Mouse (Mus musculus): ENCODE measurements around the gene Foxo3. TPM values are rescaled to one million over a fixed set of nuclear protein-coding genes. Genes with fewer than 3 reads are reported as not detected.

The Foxo3 gene
- polyA plus RNA-seq, 1 experiment from 2014 or later = 8.0 TPM

DNA sequence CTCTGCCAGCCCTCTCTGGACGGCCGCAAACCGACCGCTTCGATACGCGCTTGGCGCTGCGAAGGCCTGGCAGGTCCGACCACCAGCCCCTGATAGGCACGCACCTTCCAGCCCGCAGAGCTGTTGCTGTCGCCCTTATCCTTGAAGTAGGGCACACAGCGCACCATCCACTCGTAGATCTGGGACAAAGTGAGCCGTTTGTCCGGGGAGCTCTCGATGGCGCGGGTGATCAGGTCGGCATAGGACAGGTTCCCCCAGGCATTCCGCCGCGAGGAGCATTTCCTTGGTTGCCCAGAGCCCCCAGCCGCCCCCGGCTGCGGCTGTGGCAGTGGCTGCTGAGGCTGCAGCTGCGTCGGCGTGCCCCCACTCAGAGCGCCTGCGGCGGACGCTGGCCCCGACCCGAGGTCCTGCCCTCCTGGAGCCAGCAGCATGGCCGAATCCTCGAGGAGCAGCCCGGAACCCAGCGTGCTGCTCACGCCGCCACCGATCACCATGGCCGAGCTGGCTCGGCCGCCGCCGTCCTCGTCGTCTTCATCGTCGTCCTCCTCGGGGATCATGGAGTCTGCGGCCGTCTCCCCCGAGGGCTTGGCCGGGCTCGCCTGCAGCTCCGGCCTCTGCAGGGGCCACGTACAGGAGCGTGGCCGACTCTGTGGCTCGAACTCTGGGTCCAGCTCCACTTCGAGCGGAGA is 1.7 kb downstream of the Foxo3 start:
- Histone ChIP-seq H3K9ac (ENCODE audit: low read length) (peak overlapping the region; percentile 87), H3K4me2 (replicated peaks; ENCODE audit: low read depth) (peak overlapping the region; percentile 99), H3K36me3 (ENCODE audit: control insufficient read depth, insufficient read depth, low read length) (0 out of 2 replicates have a peak, but pooled peaks cover 3% of the 10 kb centered on the region), H3K4me1 (replicated peaks; ENCODE audit: control insufficient read depth, insufficient read depth) (peaks cover 11% of the 10 kb centered on the region), H3K9me3 (ENCODE audit: control insufficient read depth, low read length) (no peaks in the 10 kb centered on the region), H3K27ac (replicated peaks) (peak overlapping the region; percentile 99), H3K4me3 (ENCODE audit: low read depth, low read length) (peak overlapping the region; percentile 81), H3K27me3 (ENCODE audit: control insufficient read depth, insufficient read depth, low read length) (no peaks in the 10 kb centered on the region)
- peak; percentile 37 for DNase-seq (ENCODE audit: low spot score)
- ATAC-seq (ENCODE audit: low FRiP score, low TSS enrichment) = no peak
- WGBS = 8% methylated on average over 53 of the region's 65 CpGs
- TF ChIP-seq CTCF (IDR thresholded peaks at IDR 0.05; ENCODE audit: low read depth) = no peak
- TF ChIP-seq EP300 (optimal IDR thresholded peaks at IDR 0.05) = no peak

DNA sequence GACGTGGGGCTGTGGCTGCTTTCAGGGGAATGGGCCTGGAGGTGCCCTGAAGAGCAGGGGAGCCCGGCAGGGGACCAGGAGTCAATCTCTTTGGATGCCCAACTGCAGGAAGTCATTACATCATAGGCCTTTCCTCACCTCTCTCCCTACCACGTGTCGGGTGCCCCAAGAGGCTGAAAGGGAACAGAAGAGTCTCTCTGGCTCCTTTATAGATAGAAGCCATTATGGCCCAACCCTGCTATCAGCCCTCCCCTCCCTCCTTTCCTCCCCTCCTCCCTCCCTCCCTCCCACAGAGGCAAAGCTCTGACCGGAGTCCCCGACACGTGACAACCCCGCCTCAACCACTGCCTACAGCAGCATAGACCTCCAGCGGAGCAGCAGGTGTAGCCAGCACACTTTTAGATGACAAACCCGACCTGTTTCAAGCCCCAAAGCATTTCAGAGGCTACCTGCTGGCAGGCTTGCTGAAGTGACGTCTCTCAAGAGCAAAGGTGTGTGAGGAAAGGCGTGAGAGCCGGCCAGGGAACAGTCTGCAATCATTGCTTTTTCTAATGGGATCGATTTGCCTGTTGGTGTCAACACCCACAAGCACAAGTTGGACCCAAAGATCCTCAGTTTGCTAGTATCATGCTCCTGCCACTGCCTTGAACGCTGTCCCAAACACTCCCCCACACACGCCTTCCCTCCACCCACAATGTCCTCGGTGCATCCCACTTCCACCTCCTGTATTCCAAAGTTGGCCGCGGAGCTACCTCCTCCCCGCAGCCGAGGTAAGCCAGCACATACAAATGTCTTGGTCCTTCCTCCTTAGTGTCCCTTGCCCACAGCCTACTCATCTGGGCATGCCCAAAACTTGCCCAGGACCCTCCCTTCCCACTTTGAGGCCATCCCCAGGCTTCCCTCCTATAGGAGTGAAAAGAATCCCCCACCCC is 2.5 kb downstream of the Foxo3 start:
- Histone ChIP-seq H3K4me3 (ENCODE audit: low read depth, low read length) (peak overlapping the region; percentile 81), H3K9ac (ENCODE audit: low read length) (peak overlapping the region; percentile 87), H3K4me1 (replicated peaks; ENCODE audit: control insufficient read depth, insufficient read depth) (peaks cover 11% of the 10 kb centered on the region), H3K9me3 (ENCODE audit: control insufficient read depth, low read length) (no peaks in the 10 kb centered on the region), H3K27me3 (ENCODE audit: control insufficient read depth, insufficient read depth, low read length) (no peaks in the 10 kb centered on the region), H3K27ac (replicated peaks) (peak overlapping the region; percentile 99), H3K4me2 (replicated peaks; ENCODE audit: low read depth) (peak overlapping the region; percentile 99), H3K36me3 (ENCODE audit: control insufficient read depth, insufficient read depth, low read length) (0 out of 2 replicates have a peak, but pooled peaks cover 3% of the 10 kb centered on the region)
- DNase-seq (ENCODE audit: low spot score) (peak; percentile 80), ATAC-seq (ENCODE audit: low FRiP score, low TSS enrichment) (no peak)
- 27% methylated on average over 21 of the region's 21 CpGs for WGBS
- TF ChIP-seq CTCF (IDR thresholded peaks at IDR 0.05; ENCODE audit: low read depth) (no peak), EP300 (optimal IDR thresholded peaks at IDR 0.05) (no peak)

DNA sequence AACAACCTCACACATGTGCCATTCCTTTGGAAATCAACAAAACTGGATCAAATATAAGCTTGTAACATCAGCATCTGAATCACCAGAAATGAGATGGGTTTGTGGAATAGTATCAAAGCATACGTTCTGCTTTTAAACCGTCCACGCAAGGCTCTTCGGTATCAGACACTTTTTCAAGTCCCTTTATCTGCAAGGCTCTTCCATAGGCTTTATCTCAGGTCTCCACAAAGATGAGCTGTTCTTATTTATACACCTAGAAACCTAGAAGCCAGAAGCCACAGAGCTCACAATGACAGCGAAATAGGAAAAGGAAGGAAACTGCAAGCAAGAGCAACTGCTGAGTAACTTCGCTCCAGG is 3.2 kb downstream of the Foxo3 start:
- no peak overlapping the region for H3K9ac ChIP-seq (ENCODE audit: low read length)
- TF ChIP-seq CTCF (IDR thresholded peaks at IDR 0.05; ENCODE audit: low read depth) (no peak), EP300 (optimal IDR thresholded peaks at IDR 0.05) (no peak)
- H3K9me3 ChIP-seq (ENCODE audit: control insufficient read depth, low read length) = no peaks in the 10 kb centered on the region
- H3K4me1 ChIP-seq (replicated peaks; ENCODE audit: control insufficient read depth, insufficient read depth) = peaks cover 13% of the 10 kb centered on the region
- H3K27me3 ChIP-seq (ENCODE audit: control insufficient read depth, insufficient read depth, low read length) = no peaks in the 10 kb centered on the region
- WGBS = 79% methylated on average over 6 of the region's 6 CpGs
- ATAC-seq (ENCODE audit: low FRiP score, low TSS enrichment) = no peak
- H3K4me3 ChIP-seq (ENCODE audit: low read depth, low read length) = peak overlapping the region; percentile 81; the same call in 1 of the 2 replicates
- DNase-seq (ENCODE audit: low spot score) = no peak
- peak overlapping the region; percentile 19; the same call in 1 of the 2 replicates for H3K27ac ChIP-seq (replicated peaks)
- peak overlapping the region; percentile 99 for H3K4me2 ChIP-seq (replicated peaks; ENCODE audit: low read depth)
- 0 out of 2 replicates have a peak, but pooled peaks cover 3% of the 10 kb centered on the region for H3K36me3 ChIP-seq (ENCODE audit: control insufficient read depth, insufficient read depth, low read length)

DNA sequence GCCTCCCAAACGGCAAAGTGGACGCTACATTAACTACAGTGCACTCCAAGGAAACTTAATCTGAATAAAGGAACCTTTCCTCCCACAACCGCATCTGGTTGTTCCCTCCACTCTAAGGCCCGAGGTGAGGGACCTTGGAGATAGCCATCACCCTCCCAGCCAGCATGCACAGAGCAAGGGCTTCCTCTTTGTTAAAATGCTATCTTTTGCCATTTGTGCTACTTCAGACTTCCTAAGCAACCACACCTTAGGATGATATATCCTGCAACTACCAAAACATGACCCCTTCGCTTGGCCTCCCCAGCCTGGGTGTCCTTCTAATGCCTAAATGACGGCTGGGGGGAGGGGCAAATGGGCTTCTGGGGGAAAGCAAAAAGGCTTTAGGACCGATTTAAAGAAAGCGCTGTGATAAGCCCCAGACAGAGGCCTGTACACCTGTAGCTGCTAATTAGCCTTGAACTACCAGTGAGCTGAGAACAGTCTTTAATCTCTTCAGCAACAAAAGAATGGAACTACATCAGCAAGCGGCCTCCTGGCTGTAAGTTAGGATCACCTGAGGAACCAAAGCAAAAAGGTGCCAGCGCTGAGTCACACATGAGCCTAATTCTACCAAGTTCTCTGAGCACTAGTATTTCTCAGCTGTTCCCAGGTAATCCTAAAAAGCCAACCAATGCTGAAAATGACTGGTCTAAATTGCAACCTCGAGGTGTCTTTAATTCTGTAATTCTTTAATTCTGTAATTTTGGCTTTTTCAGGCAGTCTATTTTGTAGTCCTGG is 4.9 kb downstream of the Foxo3 start:
- Histone ChIP-seq H3K9ac (ENCODE audit: low read length) (no peak overlapping the region), H3K27ac (replicated peaks) (no peak overlapping the region), H3K4me2 (replicated peaks; ENCODE audit: low read depth) (no peak overlapping the region), H3K4me3 (ENCODE audit: low read depth, low read length) (no peak overlapping the region), H3K27me3 (ENCODE audit: control insufficient read depth, insufficient read depth, low read length) (no peaks in the 10 kb centered on the region), H3K9me3 (ENCODE audit: control insufficient read depth, low read length) (no peaks in the 10 kb centered on the region), H3K36me3 (ENCODE audit: control insufficient read depth, insufficient read depth, low read length) (peaks cover 10% of the 10 kb centered on the region; the same call in 1 of the 2 replicates), H3K4me1 (replicated peaks; ENCODE audit: control insufficient read depth, insufficient read depth) (peaks cover 13% of the 10 kb centered on the region; the same call in 1 of the 2 replicates)
- DNase-seq (ENCODE audit: low spot score) (no peak), ATAC-seq (ENCODE audit: low FRiP score, low TSS enrichment) (no peak)
- TF ChIP-seq CTCF (IDR thresholded peaks at IDR 0.05; ENCODE audit: low read depth) = no peak
- TF ChIP-seq EP300 (optimal IDR thresholded peaks at IDR 0.05) = no peak
- 65% methylated on average over 11 of the region's 11 CpGs for WGBS

DNA sequence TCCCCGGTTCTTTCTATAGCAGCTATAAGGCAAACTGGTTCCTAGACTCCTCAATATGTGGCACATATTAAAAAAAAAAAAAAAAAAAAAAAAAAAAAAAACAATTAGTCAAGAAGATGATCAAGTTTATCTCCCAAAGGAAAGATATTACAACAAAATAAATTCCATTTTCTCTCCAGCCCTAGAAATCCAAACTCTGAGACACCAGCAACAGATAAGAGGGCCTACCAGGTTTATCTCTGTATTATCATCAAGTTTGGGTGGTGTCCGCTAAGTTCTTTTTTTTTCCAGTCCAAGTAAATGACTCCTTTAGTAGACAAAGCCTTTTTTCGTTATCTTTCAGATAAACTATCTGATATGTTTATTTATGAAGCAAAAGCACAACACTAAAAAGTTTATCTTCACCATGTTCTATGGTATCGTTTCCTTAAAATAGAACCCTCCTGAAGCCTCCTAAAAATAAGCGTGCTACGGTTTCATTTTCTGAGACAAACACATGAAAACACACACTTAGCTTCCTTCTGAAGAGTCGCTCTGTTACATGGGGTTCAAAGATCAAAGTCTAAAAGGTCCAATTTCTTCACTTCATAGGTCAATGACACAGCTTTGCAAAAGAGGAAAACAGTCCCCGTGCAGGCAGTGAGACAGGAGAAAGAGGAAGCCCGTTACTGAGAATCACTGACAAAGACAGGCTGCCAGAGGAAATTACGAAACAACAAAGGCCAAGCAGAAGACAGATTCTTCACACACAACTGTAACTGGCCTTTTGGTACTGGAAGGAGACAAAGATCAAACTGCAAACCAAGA is 6.1 kb downstream of the Foxo3 start:
- Histone ChIP-seq H3K9ac (ENCODE audit: low read length) (no peak overlapping the region), H3K36me3 (ENCODE audit: control insufficient read depth, insufficient read depth, low read length) (peaks cover 20% of the 10 kb centered on the region), H3K27me3 (ENCODE audit: control insufficient read depth, insufficient read depth, low read length) (no peaks in the 10 kb centered on the region), H3K9me3 (ENCODE audit: control insufficient read depth, low read length) (no peaks in the 10 kb centered on the region), H3K27ac (replicated peaks) (no peak overlapping the region), H3K4me3 (ENCODE audit: low read depth, low read length) (no peak overlapping the region), H3K4me2 (replicated peaks; ENCODE audit: low read depth) (no peak overlapping the region), H3K4me1 (replicated peaks; ENCODE audit: control insufficient read depth, insufficient read depth) (peaks cover 13% of the 10 kb centered on the region; the same call in 1 of the 2 replicates)
- ATAC-seq (ENCODE audit: low FRiP score, low TSS enrichment) (no peak), DNase-seq (ENCODE audit: low spot score) (no peak)
- 47% methylated on average over 10 of the region's 10 CpGs for WGBS
- TF ChIP-seq CTCF (IDR thresholded peaks at IDR 0.05; ENCODE audit: low read depth) = no peak
- TF ChIP-seq EP300 (optimal IDR thresholded peaks at IDR 0.05) = no peak

All from stomach, postnatal 0 days (tissue).